In the genomic region with DNA sequence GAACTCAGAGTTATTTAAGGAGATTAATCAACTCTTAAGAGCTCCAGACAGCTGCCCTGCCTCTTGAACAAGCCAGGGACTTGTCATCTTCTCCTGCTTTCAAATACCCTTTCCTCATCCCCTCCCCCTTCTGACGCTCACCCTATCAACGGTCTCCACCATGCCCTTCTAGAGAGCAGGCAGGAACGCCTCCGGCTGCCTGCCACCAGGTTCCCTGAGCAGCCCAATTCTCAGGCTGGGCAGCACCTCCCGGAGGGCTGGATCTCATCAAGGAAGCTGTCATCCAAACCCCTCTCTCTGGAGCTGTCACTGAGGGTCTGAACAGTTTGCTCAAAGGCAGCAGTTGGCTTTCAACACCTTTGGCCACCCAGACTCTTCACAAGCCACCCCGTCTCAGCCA, we compare ENCODE assay signal across 18 mouse cellular contexts. TPM values are rescaled to one million over a fixed set of nuclear protein-coding genes. Genes with fewer than 3 reads are reported as not detected.
"Had no signal": no experiment of that assay in that cellular context is flagged by ENCODE, and none has a peak within 500 bp of the region (broad histone marks: within the 10 kb centered on the region; RNA-seq: fewer than 3 reads in every experiment).

No protein-coding gene starts in this region.

- ATAC-seq: lung, postnatal 0 days had no signal

- DNase-seq: kidney, postnatal 25 days; lung, adult 2 months; thymus, postnatal 4 days had no signal

- H3K36me3 ChIP-seq: limb, embryonic 10.5 days; liver, embryonic 15.5 days; stomach, embryonic 15.5 days had no signal

- H3K27ac ChIP-seq: left cerebral cortex, adult 2 months; limb, embryonic 10.5 days; liver, embryonic 15.5 days; macrophage; stomach, embryonic 15.5 days had no signal

- H3K9me3 ChIP-seq: limb, embryonic 10.5 days; liver, embryonic 15.5 days; megakaryocyte, embryonic 14.5 days; stomach, embryonic 15.5 days had no signal

- H3K9ac ChIP-seq: liver, embryonic 15.5 days; stomach, embryonic 15.5 days had no signal

- H3K4me3 ChIP-seq: left cerebral cortex, adult 2 months; limb, embryonic 10.5 days; liver, embryonic 15.5 days; megakaryocyte, embryonic 14.5 days; stomach, embryonic 15.5 days had no signal

- H3K4me1 ChIP-seq: liver, embryonic 15.5 days; stomach, embryonic 15.5 days had no signal

- H3K4me2 ChIP-seq: liver, embryonic 11.5 days; liver, embryonic 15.5 days; midbrain, embryonic 11.5 days; stomach, embryonic 15.5 days had no signal

RNA-seq across cellular contexts. Expression of gene 1700025C18Rik, which starts 10.2 kb away (rescaled TPM):
- total RNA-seq: layer of hippocampus, postnatal 25 days; left cerebral cortex, adult 2 months; left cerebral cortex, postnatal 14 days; midbrain, postnatal 0 days had no signal
- polyA plus RNA-seq: kidney, embryonic 16.5 days; limb, embryonic 10.5 days; limb, embryonic 14.5 days; liver, embryonic 11.5 days; liver, embryonic 15.5 days; lung, adult 2 months; lung, postnatal 0 days; macrophage; midbrain, embryonic 11.5 days; midbrain, postnatal 0 days; neural tube, embryonic 14.5 days; stomach, embryonic 15.5 days had no signal
